Mouse (Mus musculus): ENCODE data around the gene Sox18. TPM values are rescaled to one million over a fixed set of nuclear protein-coding genes. Genes with fewer than 3 reads are reported as not detected.

The Sox18 gene
- polyA plus RNA-seq, 1 experiment, result 47.5 TPM

- TF ChIP-seq CTCF (IDR thresholded peaks at IDR 0.05; ENCODE audit: extremely low read depth, insufficient read depth, insufficient read length, insufficient replicate concordance), result no peak
- TF ChIP-seq POLR2A (IDR thresholded peaks at IDR 0.05; ENCODE audit: low read depth, low read length), result no peak
- DNase-seq (ENCODE audit: low read depth in 1 of 2, low spot score in 2 of 2), result no peak
- Histone ChIP-seq H3K27me3 (ENCODE audit: control insufficient read depth, insufficient read depth, low read length) (peaks cover 18% of the 10 kb centered on the region), H3K4me3 (ENCODE audit: extremely low read depth, insufficient read depth, insufficient read length) (peak overlapping the region; percentile 21; the same call in 1 of the 2 replicates), H3K27ac (ENCODE audit: insufficient read depth, low read length) (peak overlapping the region; percentile 9; the same call in 1 of the 2 replicates), H3K36me3 (ENCODE audit: control insufficient read depth, insufficient read depth, low read length) (no peaks in the 10 kb centered on the region), H3K4me1 (ENCODE audit: control insufficient read depth, insufficient read depth, insufficient read length) (no peaks in the 10 kb centered on the region; the same call in 1 of the 2 replicates)
- WGBS, result 15% methylated on average over 56 of the region's 56 CpGs
These were observed 1.0 kb downstream of the Sox18 start for GRCm38 (mm10) chr2:181670285-181670912.

- Histone ChIP-seq H3K27me3 (ENCODE audit: control insufficient read depth, insufficient read depth, low read length) (no peaks in the 10 kb centered on the region), H3K36me3 (ENCODE audit: control insufficient read depth, insufficient read depth, low read length) (no peaks in the 10 kb centered on the region), H3K4me1 (ENCODE audit: control insufficient read depth, insufficient read depth, insufficient read length) (peaks cover 4% of the 10 kb centered on the region; the same call in 1 of the 2 replicates), H3K27ac (ENCODE audit: insufficient read depth, low read length) (no peak overlapping the region; the same call in 1 of the 2 replicates), H3K4me3 (ENCODE audit: extremely low read depth, insufficient read depth, insufficient read length) (no peak overlapping the region)
- no peak for DNase-seq (ENCODE audit: low read depth in 1 of 2, low spot score in 2 of 2)
- 40% methylated on average over 4 of the region's 4 CpGs for WGBS
- TF ChIP-seq CTCF (IDR thresholded peaks at IDR 0.05; ENCODE audit: extremely low read depth, insufficient read depth, insufficient read length, insufficient replicate concordance) (no peak), POLR2A (IDR thresholded peaks at IDR 0.05; ENCODE audit: low read depth, low read length) (no peak)
These were observed 8.2 kb downstream of the Sox18 start for GRCm38 (mm10) chr2:181663298-181663630.

- H3K4me3 ChIP-seq (ENCODE audit: extremely low read depth, insufficient read depth, insufficient read length), result no peak overlapping the region
- no peaks in the 10 kb centered on the region for H3K27me3 ChIP-seq (ENCODE audit: control insufficient read depth, insufficient read depth, low read length)
- no peaks in the 10 kb centered on the region for H3K36me3 ChIP-seq (ENCODE audit: control insufficient read depth, insufficient read depth, low read length)
- TF ChIP-seq CTCF (IDR thresholded peaks at IDR 0.05; ENCODE audit: extremely low read depth, insufficient read depth, insufficient read length, insufficient replicate concordance) (no peak), POLR2A (IDR thresholded peaks at IDR 0.05; ENCODE audit: low read depth, low read length) (no peak)
- H3K27ac ChIP-seq (ENCODE audit: insufficient read depth, low read length), result no peak overlapping the region; the same call in 1 of the 2 replicates
- no peak for DNase-seq (ENCODE audit: low read depth in 1 of 2, low spot score in 2 of 2)
- H3K4me1 ChIP-seq (ENCODE audit: control insufficient read depth, insufficient read depth, insufficient read length), result peaks cover 4% of the 10 kb centered on the region; the same call in 1 of the 2 replicates
- 90% methylated on average over 3 of the region's 3 CpGs for WGBS
These were observed 8.7 kb downstream of the Sox18 start for GRCm38 (mm10) chr2:181662620-181663297.

GRCm38 (mm10) chr2:181659609-181660055 is 11.8 kb downstream of the Sox18 start:
- WGBS, result 2% methylated on average over 9 of the region's 9 CpGs
- peaks cover 14% of the 10 kb centered on the region for H3K36me3 ChIP-seq (ENCODE audit: control insufficient read depth, insufficient read depth, low read length)
- TF ChIP-seq CTCF (IDR thresholded peaks at IDR 0.05; ENCODE audit: extremely low read depth, insufficient read depth, insufficient read length, insufficient replicate concordance) (peak; percentile 75; the same call in 1 of the 2 replicates), POLR2A (IDR thresholded peaks at IDR 0.05; ENCODE audit: low read depth, low read length) (no peak)
- H3K4me3 ChIP-seq (ENCODE audit: extremely low read depth, insufficient read depth, insufficient read length), result no peak overlapping the region; the same call in 1 of the 2 replicates
- peak; percentile 41 to 73 for DNase-seq (ENCODE audit: low read depth in 1 of 2, low spot score in 2 of 2)
- H3K27me3 ChIP-seq (ENCODE audit: control insufficient read depth, insufficient read depth, low read length), result no peaks in the 10 kb centered on the region
- H3K4me1 ChIP-seq (ENCODE audit: control insufficient read depth, insufficient read depth, insufficient read length), result peaks cover 4% of the 10 kb centered on the region; the same call in 1 of the 2 replicates
- H3K27ac ChIP-seq (ENCODE audit: insufficient read depth, low read length), result no peak overlapping the region

- 35% methylated on average over 17 of the region's 17 CpGs for WGBS
- no peak for TF ChIP-seq POLR2A (IDR thresholded peaks at IDR 0.05; ENCODE audit: low read depth, low read length)
- TF ChIP-seq CTCF (IDR thresholded peaks at IDR 0.05; ENCODE audit: extremely low read depth, insufficient read depth, insufficient read length, insufficient replicate concordance), result no peak
- H3K27ac ChIP-seq (ENCODE audit: insufficient read depth, low read length), result no peak overlapping the region
- H3K36me3 ChIP-seq (ENCODE audit: control insufficient read depth, insufficient read depth, low read length), result peaks cover 15% of the 10 kb centered on the region
- H3K27me3 ChIP-seq (ENCODE audit: control insufficient read depth, insufficient read depth, low read length), result no peaks in the 10 kb centered on the region
- no peak overlapping the region for H3K4me3 ChIP-seq (ENCODE audit: extremely low read depth, insufficient read depth, insufficient read length)
- DNase-seq (ENCODE audit: low read depth in 1 of 2, low spot score in 2 of 2), result no peak
- peaks cover 4% of the 10 kb centered on the region; the same call in 1 of the 2 replicates for H3K4me1 ChIP-seq (ENCODE audit: control insufficient read depth, insufficient read depth, insufficient read length)
These were observed 12.4 kb downstream of the Sox18 start for GRCm38 (mm10) chr2:181658930-181659555.

- no peak for DNase-seq (ENCODE audit: low read depth in 1 of 2, low spot score in 2 of 2)
- WGBS, result 85% methylated on average over 7 of the region's 7 CpGs
These were observed 12.9 kb downstream of the Sox18 start for GRCm38 (mm10) chr2:181658528-181658927.

More at GRCm38 (mm10) chr2:181658528-181658927, 12.9 kb downstream of the Sox18 start:
- TF ChIP-seq POLR2A (IDR thresholded peaks at IDR 0.05; ENCODE audit: low read depth, low read length) (no peak), CTCF (IDR thresholded peaks at IDR 0.05; ENCODE audit: extremely low read depth, insufficient read depth, insufficient read length, insufficient replicate concordance) (no peak)
- Histone ChIP-seq H3K4me1 (ENCODE audit: control insufficient read depth, insufficient read depth, insufficient read length) (peaks cover 4% of the 10 kb centered on the region; the same call in 1 of the 2 replicates), H3K27ac (ENCODE audit: insufficient read depth, low read length) (no peak overlapping the region), H3K36me3 (ENCODE audit: control insufficient read depth, insufficient read depth, low read length) (peaks cover 17% of the 10 kb centered on the region), H3K27me3 (ENCODE audit: control insufficient read depth, insufficient read depth, low read length) (no peaks in the 10 kb centered on the region), H3K4me3 (ENCODE audit: extremely low read depth, insufficient read depth, insufficient read length) (no peak overlapping the region)
